Mouse (Mus musculus) intestine, embryonic 16.5 days (tissue): ENCODE measurements around the gene Lmo7. TPM values are rescaled to one million over a fixed set of nuclear protein-coding genes. Genes with fewer than 3 reads are reported as not detected.

Source experiments
- ATAC-seq: fragments of 200-750 bp; cut with Nextera tagmentation; 2 replicates; pipeline ENCODE4 v1.8.0; 2017; ENCODE audit warnings: moderate TSS enrichment, moderate library complexity
- H3K27ac ChIP-seq: fragments of 300-500 bp; sonication (generic); 2 replicates; pipeline ENCODE4 v1.5.1; 2014; ENCODE audit warnings: mild to moderate bottlenecking, low read length
- H3K27me3 ChIP-seq: fragments of 300-500 bp; sonication (generic); replicated peaks from 2 replicates; pipeline ENCODE4 v1.6.1; 2014; ENCODE audit warnings: low read length, control low read depth, mixed read lengths; ENCODE audit not compliant: control insufficient read depth, insufficient read depth
- H3K36me3 ChIP-seq: fragments of 300-500 bp; sonication (generic); 2 replicates; pipeline ENCODE4 v1.6.1; 2014; ENCODE audit warnings: low read length, control low read depth; ENCODE audit not compliant: control insufficient read depth, insufficient read depth
- H3K4me1 ChIP-seq: fragments of 300-500 bp; sonication (generic); 2 replicates; pipeline ENCODE4 v1.6.1; 2014; ENCODE audit warnings: low read length, control low read depth, mixed read lengths; ENCODE audit not compliant: control insufficient read depth, insufficient read depth
- H3K4me2 ChIP-seq: fragments of 300-500 bp; sonication (generic); 2 replicates; pipeline ENCODE4 v1.6.1; 2014; ENCODE audit warnings: low read depth, low read length, control low read depth
- H3K4me3 ChIP-seq: fragments of 300-500 bp; sonication (generic); 2 replicates; pipeline ENCODE4 v1.5.1; 2014; ENCODE audit warnings: mild to moderate bottlenecking, low read length
- H3K9ac ChIP-seq: fragments of 300-500 bp; sonication (generic); 2 replicates; pipeline ENCODE4 v1.6.1; 2014; ENCODE audit warnings: low read depth, low read length
- H3K9me3 ChIP-seq: fragments of 300-500 bp; sonication (generic); 2 replicates; pipeline ENCODE4 v1.6.1; 2016; ENCODE audit warnings: low read length, control low read depth; ENCODE audit not compliant: control insufficient read depth
- WGBS: fragments of 180-500 bp; shearing (Covaris S2); extraction: QIAGEN DNeasy Blood & Tissue Kit; methylation state at CpG from one replicate; pipeline ENCODE4 v1.1.7; 2014; 5-methylcytosine and 5-hydroxymethylcytosine counted together
- polyA plus RNA-seq: library from polyadenylated mRNA; unstranded; fragments of >200 nt; fragmentation: Nextera tagmentation; extraction: Ambion mirVana; gene quantifications from 2 replicates; pipeline ENCODE4 v1.2.1, GENCODE M21; 2015

The Lmo7 gene
- polyA plus RNA-seq, 1 experiment from 2014 or later = 19.4 TPM

DNA sequence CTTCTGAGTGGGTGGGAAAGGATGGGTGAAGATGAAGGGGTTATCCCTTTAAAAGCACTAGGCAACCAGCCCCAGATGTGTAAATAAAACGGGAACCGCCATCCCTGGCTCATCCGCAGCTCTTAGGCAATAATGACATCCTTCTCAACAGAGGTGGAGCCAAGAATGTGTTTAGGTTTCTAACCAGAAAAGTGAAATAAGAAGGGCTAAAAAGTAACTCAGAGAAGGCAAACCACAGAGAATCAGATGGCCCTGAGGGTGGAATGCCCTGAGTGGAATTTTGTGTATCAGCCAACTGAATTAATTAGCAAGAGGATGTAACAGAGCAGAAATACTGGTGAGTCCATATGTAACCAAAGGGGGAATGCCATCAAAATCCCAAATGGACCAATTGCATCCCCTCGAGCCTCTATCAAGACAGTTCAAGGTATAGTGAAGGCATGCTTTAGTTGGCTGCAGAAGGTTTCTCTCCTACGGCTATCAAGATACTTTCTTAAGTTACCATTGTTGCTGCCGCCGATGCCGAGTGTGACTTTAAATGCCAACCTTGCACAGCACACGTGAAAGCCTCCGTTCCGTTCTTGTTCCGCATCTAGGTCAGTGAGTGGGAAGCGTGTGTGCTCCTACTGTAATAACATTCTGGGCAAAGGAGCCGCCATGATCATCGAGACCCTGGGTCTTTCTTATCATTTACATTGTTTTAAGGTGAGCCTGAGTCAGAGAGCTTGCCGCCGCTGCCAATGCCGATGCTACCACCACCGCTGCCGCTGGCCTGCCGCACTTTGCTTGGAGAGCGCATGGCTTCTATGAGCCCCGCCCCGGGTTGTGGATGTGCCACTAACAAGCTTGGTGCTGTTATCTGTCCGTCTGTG lies 201.1 kb downstream of the Lmo7 start:
- WGBS = 96% methylated on average over 25 of the region's 25 CpGs
- no peak overlapping the region for H3K27ac ChIP-seq
- no peak overlapping the region for H3K4me3 ChIP-seq
- no peaks in the 10 kb centered on the region for H3K27me3 ChIP-seq
- H3K36me3 ChIP-seq = 0 out of 2 replicates have a peak, but pooled peaks cover 3% of the 10 kb centered on the region
- H3K4me1 ChIP-seq = no peaks in the 10 kb centered on the region
- no peak overlapping the region for H3K4me2 ChIP-seq
- no peak overlapping the region for H3K9ac ChIP-seq
- no peaks in the 10 kb centered on the region for H3K9me3 ChIP-seq
- ATAC-seq = no peak

DNA sequence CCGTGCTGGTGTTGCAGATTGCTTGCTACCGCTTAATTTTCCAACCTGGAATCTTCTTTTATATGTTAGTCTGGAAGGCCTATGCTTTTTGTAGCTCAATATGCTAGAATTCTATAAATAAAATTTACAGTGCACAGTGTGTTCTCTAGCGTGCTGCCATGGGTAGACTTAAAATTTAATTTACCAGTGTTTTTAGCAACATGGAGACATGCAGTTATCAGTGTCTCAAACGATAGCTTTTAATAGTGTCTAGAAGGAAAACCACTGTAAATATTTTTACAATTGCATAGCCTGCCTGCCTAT lies 201.6 kb downstream of the Lmo7 start:
- Histone ChIP-seq H3K36me3 (0 out of 2 replicates have a peak, but pooled peaks cover 3% of the 10 kb centered on the region), H3K4me3 (no peak overlapping the region), H3K4me2 (no peak overlapping the region), H3K4me1 (no peaks in the 10 kb centered on the region), H3K27ac (no peak overlapping the region), H3K27me3 (no peaks in the 10 kb centered on the region), H3K9ac (no peak overlapping the region), H3K9me3 (no peaks in the 10 kb centered on the region)
- no peak for ATAC-seq
- WGBS = 91% methylated on average over 4 of the region's 4 CpGs

DNA sequence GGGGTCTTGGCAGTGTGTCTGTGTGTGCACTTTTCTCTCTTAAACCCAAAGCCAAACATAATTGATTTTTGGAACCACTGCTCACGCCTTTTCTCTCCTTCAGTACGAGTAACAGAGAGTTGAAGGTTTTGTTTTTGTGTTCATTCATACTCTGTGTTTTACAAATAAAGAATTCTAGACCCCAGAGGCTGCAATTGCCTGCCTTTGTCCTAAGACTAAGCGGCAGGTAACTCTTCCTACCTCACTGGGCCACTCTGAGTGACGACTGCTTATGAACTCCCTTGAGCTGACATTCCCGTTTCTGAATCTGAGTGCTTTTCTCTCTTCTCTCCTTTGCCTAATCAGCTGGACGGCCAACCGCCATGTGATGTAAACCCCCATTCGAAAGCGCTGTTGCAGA lies 203.8 kb downstream of the Lmo7 start:
- WGBS = 80% methylated on average over 9 of the region's 9 CpGs
- H3K9me3 ChIP-seq = no peaks in the 10 kb centered on the region
- no peaks in the 10 kb centered on the region for H3K4me1 ChIP-seq
- 0 out of 2 replicates have a peak, but pooled peaks cover 3% of the 10 kb centered on the region for H3K36me3 ChIP-seq
- H3K9ac ChIP-seq = no peak overlapping the region
- no peaks in the 10 kb centered on the region for H3K27me3 ChIP-seq
- ATAC-seq = no peak
- H3K4me2 ChIP-seq = no peak overlapping the region
- H3K4me3 ChIP-seq = no peak overlapping the region
- H3K27ac ChIP-seq = no peak overlapping the region

- WGBS = 12% methylated on average over 4 of the region's 4 CpGs
- no peaks in the 10 kb centered on the region for H3K27me3 ChIP-seq
These were observed 213.2 kb downstream of the Lmo7 start for GRCm38 (mm10) chr14:101942971-101943370.

GRCm38 (mm10) chr14:101946711-101947516 lies 217.2 kb downstream of the Lmo7 start:
- 50% methylated on average over 21 of the region's 21 CpGs for WGBS
- no peak overlapping the region for H3K9ac ChIP-seq
- no peaks in the 10 kb centered on the region for H3K9me3 ChIP-seq
- H3K27me3 ChIP-seq = no peaks in the 10 kb centered on the region
- 0 out of 2 replicates have a peak, but pooled peaks have one; percentile 47 for ATAC-seq
- H3K4me2 ChIP-seq = no peak overlapping the region
- H3K27ac ChIP-seq = no peak overlapping the region
- H3K4me1 ChIP-seq = no peaks in the 10 kb centered on the region
- no peak overlapping the region for H3K4me3 ChIP-seq
- no peaks in the 10 kb centered on the region for H3K36me3 ChIP-seq

More at GRCm38 (mm10) chr14:101942971-101943370, 213.2 kb downstream of the Lmo7 start:
- H3K9me3 ChIP-seq = no peaks in the 10 kb centered on the region
- ATAC-seq = peak; percentile 54
- H3K4me2 ChIP-seq = peak overlapping the region; percentile 43
- H3K4me1 ChIP-seq = no peaks in the 10 kb centered on the region
- 0 out of 2 replicates have a peak overlapping the region, but pooled peaks have one; percentile 28 for H3K9ac ChIP-seq
- no peak overlapping the region for H3K27ac ChIP-seq
- no peak overlapping the region for H3K4me3 ChIP-seq
- no peaks in the 10 kb centered on the region for H3K36me3 ChIP-seq

GRCm38 (mm10) chr14:101949114-101949513 lies 219.4 kb downstream of the Lmo7 start:
- 43% methylated on average over 2 of the region's 2 CpGs for WGBS
- Histone ChIP-seq H3K27ac (no peak overlapping the region), H3K4me1 (no peaks in the 10 kb centered on the region), H3K4me3 (no peak overlapping the region), H3K27me3 (no peaks in the 10 kb centered on the region), H3K4me2 (no peak overlapping the region), H3K9ac (no peak overlapping the region), H3K36me3 (no peaks in the 10 kb centered on the region), H3K9me3 (no peaks in the 10 kb centered on the region)
- ATAC-seq = peak; percentile 48; the same call in 1 of the 2 replicates

DNA sequence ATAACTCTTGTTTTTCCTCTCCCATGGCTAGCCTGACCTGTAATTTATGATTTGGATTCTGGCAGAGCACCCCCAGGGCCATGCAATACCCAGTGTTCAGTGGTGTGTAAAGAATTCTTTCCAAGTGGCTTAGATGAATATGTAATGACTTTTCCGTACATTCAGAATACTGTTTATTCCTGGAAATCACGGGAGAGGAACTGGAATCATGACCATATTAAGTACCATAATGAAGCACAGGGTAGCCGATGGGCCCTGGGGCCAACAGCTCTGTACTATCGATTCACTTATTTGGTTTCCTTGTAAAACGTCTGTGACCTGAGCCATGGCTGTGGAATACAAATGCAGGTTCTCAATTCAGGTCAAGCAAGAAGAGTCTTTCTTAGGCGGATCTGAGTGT lies 221.3 kb downstream of the Lmo7 start:
- Histone ChIP-seq H3K4me2 (no peak overlapping the region), H3K9ac (no peak overlapping the region), H3K4me1 (no peaks in the 10 kb centered on the region), H3K4me3 (no peak overlapping the region), H3K36me3 (no peaks in the 10 kb centered on the region), H3K27me3 (no peaks in the 10 kb centered on the region), H3K9me3 (no peaks in the 10 kb centered on the region), H3K27ac (no peak overlapping the region)
- 81% methylated on average over 6 of the region's 6 CpGs for WGBS
- no peak for ATAC-seq

- Histone ChIP-seq H3K9me3 (no peaks in the 10 kb centered on the region), H3K9ac (no peak overlapping the region), H3K4me2 (no peak overlapping the region), H3K4me3 (no peak overlapping the region), H3K27me3 (no peaks in the 10 kb centered on the region), H3K36me3 (no peaks in the 10 kb centered on the region), H3K4me1 (no peaks in the 10 kb centered on the region), H3K27ac (no peak overlapping the region)
- WGBS = 85% methylated on average over 9 of the region's 9 CpGs
- no peak for ATAC-seq
These were observed 224.2 kb downstream of the Lmo7 start for GRCm38 (mm10) chr14:101953793-101954468.

GRCm38 (mm10) chr14:101964381-101964780 lies 234.6 kb downstream of the Lmo7 start:
- H3K9me3 ChIP-seq = no peaks in the 10 kb centered on the region
- H3K27me3 ChIP-seq = no peaks in the 10 kb centered on the region
- H3K36me3 ChIP-seq = no peaks in the 10 kb centered on the region
- no peak overlapping the region for H3K4me2 ChIP-seq
- WGBS = 79% methylated on average over 6 of the region's 6 CpGs
- no peaks in the 10 kb centered on the region for H3K4me1 ChIP-seq
- H3K4me3 ChIP-seq = no peak overlapping the region
- no peak overlapping the region for H3K27ac ChIP-seq
- H3K9ac ChIP-seq = no peak overlapping the region
- no peak for ATAC-seq
